Mouse (Mus musculus): Measurements from ENCODE around the gene Yipf3. TPM values are rescaled to one million over a fixed set of nuclear protein-coding genes. Genes with fewer than 3 reads are reported as not detected.

Gene Yipf3
- total RNA-seq, 1 experiment, result 59.3 TPM

- Histone ChIP-seq H3K36me3 (ENCODE audit: control insufficient read depth, insufficient read depth, low read length, poor library complexity, severe bottlenecking) (peaks cover 65% of the 10 kb centered on the region), H3K27ac (ENCODE audit: insufficient read depth, low read depth, low read length, poor library complexity, severe bottlenecking) (peak overlapping the region; percentile 18; the same call in 1 of the 2 replicates), H3K4me1 (ENCODE audit: control insufficient read depth in 2 of 2, insufficient read depth in 2 of 2, low read length in 2 of 2, poor library complexity in 1 of 2) (peaks cover 8 to 35% of the 10 kb centered on the region in 2 experiments; a peak in 3 of 4 replicates), H3K9me3 (ENCODE audit: control insufficient read depth, insufficient read depth, low read depth, low read length) (no peaks in the 10 kb centered on the region), H3K9ac (ENCODE audit: insufficient read depth, low read depth, low read length, poor library complexity, severe bottlenecking) (0 out of 2 replicates have a peak overlapping the region, but pooled peaks have one; percentile 11), H3K4me3 (ENCODE audit: insufficient read depth in 1 of 2, low read depth in 1 of 2, low read length in 2 of 2, poor library complexity in 1 of 2, severe bottlenecking in 1 of 2) (no peak overlapping the region)
- in situ Hi-C loops (cut with MboI; ENCODE audit: low sequenced_read_pairs in 2 of 2, unreplicated experiment in 2 of 2), result no loop called here
- DNase-seq (ENCODE audit: low read depth, low spot score), result no peak
- TF ChIP-seq ZNF384 (IDR thresholded peaks at IDR 0.05; ENCODE audit: low read depth, low read length) (no peak), HCFC1 (IDR thresholded peaks at IDR 0.05; ENCODE audit: borderline replicate concordance, insufficient read depth, low read length) (no peak), ZC3H11A (IDR thresholded peaks at IDR 0.05; ENCODE audit: borderline replicate concordance, low read depth, low read length) (no peak), CHD2 (IDR thresholded peaks at IDR 0.05; ENCODE audit: low read depth, low read length) (no peak), MAFK (IDR thresholded peaks at IDR 0.05; ENCODE audit: insufficient read depth, low read depth, low read length) (no peak)
Measured at GRCm38 (mm10) chr17:46265502-46265901, 17.6 kb downstream of the Yipf3 start.

GRCm38 (mm10) chr17:46265918-46266618 lies 18.2 kb downstream of the Yipf3 start:
- H3K27ac ChIP-seq (ENCODE audit: insufficient read depth, low read depth, low read length, poor library complexity, severe bottlenecking), result peak overlapping the region; percentile 64; the same call in 1 of the 2 replicates
- peaks cover 8 to 30% of the 10 kb centered on the region in 2 experiments; a peak in 3 of 4 replicates for H3K4me1 ChIP-seq (ENCODE audit: control insufficient read depth in 2 of 2, insufficient read depth in 2 of 2, low read length in 2 of 2, poor library complexity in 1 of 2)
- H3K9ac ChIP-seq (ENCODE audit: insufficient read depth, low read depth, low read length, poor library complexity, severe bottlenecking), result 0 out of 2 replicates have a peak overlapping the region, but pooled peaks have one; percentile 11
- DNase-seq (ENCODE audit: low read depth, low spot score), result peak; percentile 65
- peaks cover 65% of the 10 kb centered on the region for H3K36me3 ChIP-seq (ENCODE audit: control insufficient read depth, insufficient read depth, low read length, poor library complexity, severe bottlenecking)
- in situ Hi-C loops (cut with MboI; ENCODE audit: low sequenced_read_pairs in 2 of 2, unreplicated experiment in 2 of 2), result no loop called here
- no peaks in the 10 kb centered on the region for H3K9me3 ChIP-seq (ENCODE audit: control insufficient read depth, insufficient read depth, low read depth, low read length)
- no peak overlapping the region for H3K4me3 ChIP-seq (ENCODE audit: insufficient read depth in 1 of 2, low read depth in 1 of 2, low read length in 2 of 2, poor library complexity in 1 of 2, severe bottlenecking in 1 of 2)
- TF ChIP-seq ZNF384 (IDR thresholded peaks at IDR 0.05; ENCODE audit: low read depth, low read length), result peak; percentile 97
- TF ChIP-seq CHD2 (IDR thresholded peaks at IDR 0.05; ENCODE audit: low read depth, low read length), result no peak; the same call in 1 of the 2 replicates
- TF ChIP-seq ZC3H11A (IDR thresholded peaks at IDR 0.05; ENCODE audit: borderline replicate concordance, low read depth, low read length), result peak; percentile 24; the same call in 1 of the 2 replicates
- TF ChIP-seq MAFK (IDR thresholded peaks at IDR 0.05; ENCODE audit: insufficient read depth, low read depth, low read length), result no peak
- TF ChIP-seq HCFC1 (IDR thresholded peaks at IDR 0.05; ENCODE audit: borderline replicate concordance, insufficient read depth, low read length), result no peak

- Histone ChIP-seq H3K36me3 (ENCODE audit: control insufficient read depth, insufficient read depth, low read length, poor library complexity, severe bottlenecking) (peaks cover 64% of the 10 kb centered on the region), H3K4me1 (ENCODE audit: control insufficient read depth in 2 of 2, insufficient read depth in 2 of 2, low read length in 2 of 2, poor library complexity in 1 of 2) (peaks cover 8 to 25% of the 10 kb centered on the region in 2 experiments; a peak in 3 of 4 replicates), H3K9ac (ENCODE audit: insufficient read depth, low read depth, low read length, poor library complexity, severe bottlenecking) (no peak overlapping the region), H3K27ac (ENCODE audit: insufficient read depth, low read depth, low read length, poor library complexity, severe bottlenecking) (peak overlapping the region; percentile 64), H3K9me3 (ENCODE audit: control insufficient read depth, insufficient read depth, low read depth, low read length) (no peaks in the 10 kb centered on the region), H3K4me3 (ENCODE audit: insufficient read depth in 1 of 2, low read depth in 1 of 2, low read length in 2 of 2, poor library complexity in 1 of 2, severe bottlenecking in 1 of 2) (no peak overlapping the region)
- TF ChIP-seq ZC3H11A (IDR thresholded peaks at IDR 0.05; ENCODE audit: borderline replicate concordance, low read depth, low read length) (no peak), MAFK (IDR thresholded peaks at IDR 0.05; ENCODE audit: insufficient read depth, low read depth, low read length) (no peak), HCFC1 (IDR thresholded peaks at IDR 0.05; ENCODE audit: borderline replicate concordance, insufficient read depth, low read length) (no peak), CHD2 (IDR thresholded peaks at IDR 0.05; ENCODE audit: low read depth, low read length) (no peak), ZNF384 (IDR thresholded peaks at IDR 0.05; ENCODE audit: low read depth, low read length) (no peak)
- no peak for DNase-seq (ENCODE audit: low read depth, low spot score)
- in situ Hi-C loops (cut with MboI; ENCODE audit: low sequenced_read_pairs in 2 of 2, unreplicated experiment in 2 of 2), result no loop called here
Measured at GRCm38 (mm10) chr17:46266986-46267385, 19.1 kb downstream of the Yipf3 start.

GRCm38 (mm10) chr17:46267511-46267910 lies 19.6 kb downstream of the Yipf3 start:
- Histone ChIP-seq H3K4me1 (ENCODE audit: control insufficient read depth in 2 of 2, insufficient read depth in 2 of 2, low read length in 2 of 2, poor library complexity in 1 of 2) (peaks cover 8 to 25% of the 10 kb centered on the region in 2 experiments; a peak in 3 of 4 replicates), H3K4me3 (ENCODE audit: insufficient read depth in 1 of 2, low read depth in 1 of 2, low read length in 2 of 2, poor library complexity in 1 of 2, severe bottlenecking in 1 of 2) (no peak overlapping the region), H3K36me3 (ENCODE audit: control insufficient read depth, insufficient read depth, low read length, poor library complexity, severe bottlenecking) (peaks cover 62% of the 10 kb centered on the region), H3K9ac (ENCODE audit: insufficient read depth, low read depth, low read length, poor library complexity, severe bottlenecking) (no peak overlapping the region), H3K9me3 (ENCODE audit: control insufficient read depth, insufficient read depth, low read depth, low read length) (no peaks in the 10 kb centered on the region), H3K27ac (ENCODE audit: insufficient read depth, low read depth, low read length, poor library complexity, severe bottlenecking) (no peak overlapping the region)
- DNase-seq (ENCODE audit: low read depth, low spot score), result no peak
- in situ Hi-C loops (cut with MboI; ENCODE audit: low sequenced_read_pairs in 2 of 2, unreplicated experiment in 2 of 2), result no loop called here
- no peak for TF ChIP-seq ZC3H11A (IDR thresholded peaks at IDR 0.05; ENCODE audit: borderline replicate concordance, low read depth, low read length)
- TF ChIP-seq ZNF384 (IDR thresholded peaks at IDR 0.05; ENCODE audit: low read depth, low read length), result no peak
- TF ChIP-seq CHD2 (IDR thresholded peaks at IDR 0.05; ENCODE audit: low read depth, low read length), result no peak
- TF ChIP-seq HCFC1 (IDR thresholded peaks at IDR 0.05; ENCODE audit: borderline replicate concordance, insufficient read depth, low read length), result no peak
- no peak for TF ChIP-seq MAFK (IDR thresholded peaks at IDR 0.05; ENCODE audit: insufficient read depth, low read depth, low read length)
